Mouse (Mus musculus): ENCODE measurements around the gene Ccdc122.
"Not testable (repeated sequence)": the region's sequence is repeated elsewhere in the genome, so short reads cannot be mapped to it uniquely, and the experiment has no call there.

The Ccdc122 gene

DNA sequence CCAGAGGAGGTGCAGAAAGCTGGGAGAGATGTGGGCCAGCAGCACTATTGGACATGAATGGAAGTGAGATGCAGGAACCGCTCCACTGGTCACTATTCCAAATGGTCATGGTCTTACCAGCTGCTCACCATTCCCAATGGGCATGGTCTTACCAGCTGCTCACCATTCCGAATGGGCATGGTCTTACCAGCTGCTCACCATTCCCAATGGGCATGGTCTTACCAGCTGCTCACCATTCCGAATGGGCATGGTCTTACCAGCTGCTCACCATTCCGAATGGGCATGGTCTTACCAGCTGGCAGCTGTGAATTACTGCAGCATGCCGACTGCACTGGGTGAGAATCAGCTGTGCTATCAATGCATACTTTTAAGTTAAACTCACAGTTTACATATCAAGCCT lies 74.0 kb downstream of the Ccdc122 start:
- DNase-seq (ENCODE audit: low read depth, low spot score), result not testable (repeated sequence)

DNA sequence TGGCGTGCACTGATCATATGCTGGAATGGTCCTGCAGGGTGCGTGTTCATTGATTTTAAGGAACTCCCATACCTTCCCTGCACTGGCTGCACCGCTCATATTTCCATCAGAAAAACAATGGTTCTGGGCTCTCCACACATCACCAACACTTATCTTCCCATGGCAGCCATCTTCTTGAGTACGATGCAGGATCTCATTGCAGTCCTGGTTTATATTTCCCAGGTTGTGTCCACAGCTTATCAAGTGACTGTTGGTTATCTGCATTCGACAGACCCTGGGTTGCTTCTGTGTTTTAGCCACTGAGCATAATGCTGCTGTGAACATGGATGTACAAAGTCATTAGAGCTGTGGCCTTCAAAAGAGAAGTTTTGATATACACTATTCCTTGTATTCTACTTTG lies 94.0 kb downstream of the Ccdc122 start:
- DNase-seq (ENCODE audit: low read depth, low spot score), result no peak

- no peak for DNase-seq (ENCODE audit: low read depth, low spot score)
These were observed 100.4 kb downstream of the Ccdc122 start for GRCm38 (mm10) chr14:77136936-77137335.

GRCm38 (mm10) chr14:77141324-77142282 lies 105.0 kb downstream of the Ccdc122 start:
- DNase-seq (ENCODE audit: low read depth, low spot score), result peak; percentile 86

- peak; percentile 58 for DNase-seq (ENCODE audit: low read depth, low spot score)
These were observed 108.5 kb downstream of the Ccdc122 start for GRCm38 (mm10) chr14:77145103-77145502.

- no peak for DNase-seq (ENCODE audit: low read depth, low spot score)
These were observed 111.1 kb downstream of the Ccdc122 start for GRCm38 (mm10) chr14:77147635-77148034.

DNA sequence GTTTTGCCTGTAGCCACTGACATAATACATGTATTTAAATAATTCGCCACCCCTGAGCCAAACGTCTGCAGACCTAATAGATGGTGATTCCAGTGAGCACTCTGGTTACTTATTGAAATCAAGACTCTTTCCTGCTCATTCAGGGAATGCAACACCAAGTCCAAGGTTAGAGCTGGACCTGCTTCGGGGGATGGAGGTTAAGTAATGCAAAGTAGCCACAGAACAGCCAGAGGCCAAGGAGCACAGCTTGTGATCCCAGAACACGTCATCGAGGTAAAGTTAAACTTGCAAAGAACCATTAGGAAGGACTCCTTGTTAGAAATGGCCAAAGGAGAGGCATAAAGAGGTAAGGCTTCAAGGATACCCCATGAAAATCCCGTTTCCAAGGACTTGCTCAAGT lies 114.0 kb downstream of the Ccdc122 start:
- no peak for DNase-seq (ENCODE audit: low read depth, low spot score)

DNA sequence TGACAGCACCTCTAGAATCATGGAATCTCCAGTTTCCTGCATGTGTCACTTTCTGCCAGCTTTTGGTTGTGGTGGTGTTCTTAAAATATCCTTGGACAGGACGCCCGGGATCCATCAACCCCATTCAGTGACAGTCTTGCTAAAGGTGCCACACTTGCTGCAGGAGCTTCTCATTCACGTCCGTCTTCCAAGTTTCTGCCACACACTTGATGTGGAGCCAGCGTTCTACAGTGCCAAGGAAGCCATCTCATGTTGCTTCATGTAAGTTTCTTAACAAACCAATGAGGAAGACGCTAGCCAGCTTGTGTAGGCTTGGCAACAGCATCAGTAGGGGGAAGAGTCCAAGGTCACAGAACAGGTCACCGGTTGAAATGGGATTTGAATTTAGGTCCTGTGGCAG lies 114.9 kb downstream of the Ccdc122 start:
- peak; percentile 41 for DNase-seq (ENCODE audit: low read depth, low spot score)

DNA sequence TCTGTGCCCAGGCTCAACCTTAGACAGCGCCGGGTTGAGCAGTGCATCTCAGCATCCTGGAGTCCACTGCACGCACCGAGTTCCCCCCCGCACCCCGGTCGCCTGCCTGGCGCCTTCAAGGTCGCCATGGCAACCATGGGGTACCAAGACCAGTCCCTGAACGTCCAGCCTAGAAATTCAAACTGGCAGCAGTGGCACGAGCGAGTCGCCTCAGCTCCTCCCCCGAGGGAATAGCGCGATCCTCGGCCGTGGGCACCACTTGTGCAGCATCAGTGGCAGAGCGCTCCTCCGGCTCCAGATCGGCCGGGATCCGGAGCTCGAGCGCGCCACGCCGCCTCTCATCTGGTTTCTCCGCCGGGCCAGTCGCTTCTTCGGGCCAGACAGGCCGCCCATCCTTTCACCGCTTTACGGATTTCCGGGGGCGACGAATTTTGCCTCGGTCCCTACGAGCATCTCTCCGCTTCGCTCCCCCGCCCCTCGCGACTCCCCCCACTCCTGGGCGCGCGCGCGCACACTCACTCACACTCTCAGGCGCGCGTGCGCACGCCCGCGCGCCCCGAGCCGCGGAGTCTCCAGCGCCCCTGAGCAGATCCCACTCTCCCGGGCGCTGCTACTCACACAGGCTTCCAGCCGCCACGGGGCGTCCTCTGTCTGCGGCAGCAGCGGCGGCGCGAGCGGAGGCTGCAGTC lies 119.8 kb downstream of the Ccdc122 start, which contains the start of gene Enox1:
TSS of gene Enox1 (plus strand) at position 542 of the 689 bp plus-strand sequence.
- DNase-seq (ENCODE audit: low read depth, low spot score), result peak; percentile 10

DNA sequence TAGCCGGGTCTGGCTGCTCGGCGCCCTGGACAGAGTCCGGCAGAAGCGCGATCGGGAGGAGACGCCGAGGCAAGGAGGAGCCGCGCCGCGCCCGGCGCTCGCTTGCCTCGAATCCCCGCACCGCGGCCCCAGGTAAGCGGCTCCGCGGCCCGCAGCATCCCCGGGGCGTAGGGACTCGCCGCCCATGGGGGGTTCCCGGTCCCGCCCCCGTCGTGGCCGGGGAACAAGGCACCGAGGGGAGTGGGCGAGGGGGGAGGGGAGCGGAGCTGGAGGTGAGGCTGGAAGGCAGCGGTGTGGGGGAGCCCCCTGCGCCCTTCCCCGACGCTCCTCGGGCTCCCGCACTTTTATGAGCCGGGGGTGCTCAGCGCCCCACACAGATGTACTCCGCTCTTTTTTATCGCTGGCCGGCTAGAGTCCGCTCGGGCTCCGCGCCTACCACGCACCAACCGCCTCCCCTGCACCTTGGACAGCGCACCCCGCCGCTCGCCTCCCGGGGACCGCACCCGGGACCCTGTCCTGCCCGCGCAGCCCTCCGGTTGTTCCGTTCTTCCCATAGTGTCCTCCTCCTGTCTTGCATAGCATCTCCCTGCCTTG lies 120.4 kb downstream of the Ccdc122 start:
- DNase-seq (ENCODE audit: low read depth, low spot score), result no peak

DNA sequence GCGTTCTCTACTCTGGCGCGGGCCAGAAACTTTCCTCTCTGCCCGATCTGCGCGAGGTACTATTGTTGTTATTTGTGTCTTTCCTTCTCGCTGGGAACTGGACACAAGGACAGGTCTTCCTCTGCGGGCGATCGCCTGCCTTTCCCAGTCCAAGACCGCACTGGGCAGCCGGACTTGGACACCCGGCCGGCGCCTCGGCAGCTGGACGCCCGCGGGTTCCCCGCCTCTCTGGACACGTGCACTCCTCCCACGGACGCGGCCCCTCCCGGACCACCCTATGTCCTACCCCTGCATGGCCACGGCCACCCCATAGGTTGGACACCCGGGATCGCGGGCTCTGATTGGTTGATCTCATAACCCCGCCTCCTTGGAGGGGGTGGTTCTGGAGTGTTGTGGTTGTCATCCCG lies 120.9 kb downstream of the Ccdc122 start:
- DNase-seq (ENCODE audit: low read depth, low spot score), result no peak

- no peak for DNase-seq (ENCODE audit: low read depth, low spot score)
These were observed 122.8 kb downstream of the Ccdc122 start for GRCm38 (mm10) chr14:77159397-77159796.
